Mouse (Mus musculus) neural tube, embryonic 14.5 days (tissue): ENCODE measurements at regions not wholly inside any gene's neighbourhood (a gene's known extent, or its start where the extent isn't known, plus 50 kb on each side); places are given as distances from the start of the nearest gene placed in this dataset.
A peak's percentile ranks its signal among the peaks of the same experiment; 100 is the strongest.

ENCODE experiments used
- ATAC-seq: fragments of 200-750 bp; cut with Nextera tagmentation; 2 replicates; pipeline ENCODE4 v1.8.0; 2017; ENCODE audit warnings: low read depth, mild to moderate bottlenecking, moderate TSS enrichment, moderate library complexity
- H3K27ac ChIP-seq: fragments of 300-500 bp; sonication (generic); 2 replicates; pipeline ENCODE4 v1.5.1; 2014; ENCODE audit warnings: low read depth, mild to moderate bottlenecking, control low read depth, low read length, moderate library complexity, mixed read lengths
- H3K27me3 ChIP-seq: fragments of 300-500 bp; sonication (generic); 2 replicates; pipeline ENCODE4 v1.6.1; 2014; ENCODE audit warnings: low read length; ENCODE audit not compliant: control insufficient read depth, insufficient read depth
- H3K36me3 ChIP-seq: fragments of 300-500 bp; sonication (generic); 2 replicates; pipeline ENCODE4 v1.6.1; 2014; ENCODE audit warnings: low read length, mixed read lengths; ENCODE audit not compliant: control insufficient read depth, insufficient read depth
- H3K4me1 ChIP-seq: fragments of 300-500 bp; sonication (generic); 2 replicates; pipeline ENCODE4 v1.6.1; 2014; ENCODE audit warnings: low read length; ENCODE audit not compliant: control insufficient read depth, insufficient read depth
- H3K4me2 ChIP-seq: fragments of 300-500 bp; sonication (generic); 2 replicates; pipeline ENCODE4 v1.6.1; 2014; ENCODE audit warnings: mild to moderate bottlenecking, low read depth, low read length, control low read depth
- H3K4me3 ChIP-seq: fragments of 300-500 bp; sonication (generic); 2 replicates; pipeline ENCODE4 v1.5.1; 2014; ENCODE audit warnings: low read depth, low read length, control low read depth, mixed read lengths
- H3K9ac ChIP-seq: fragments of 300-500 bp; sonication (generic); replicated peaks from 2 replicates; pipeline ENCODE4 v1.6.1; 2014; ENCODE audit warnings: low read depth, mild to moderate bottlenecking, control low read depth, low read length, mixed read lengths
- H3K9me3 ChIP-seq: fragments of 300-500 bp; sonication (generic); 2 replicates; pipeline ENCODE4 v1.6.1; 2016; ENCODE audit warnings: low read length; ENCODE audit not compliant: control insufficient read depth
- WGBS: fragments of 180-500 bp; shearing (Covaris S2); extraction: QIAGEN DNeasy Blood & Tissue Kit; methylation state at CpG from one replicate; pipeline ENCODE4 v1.1.7; 2014; 5-methylcytosine and 5-hydroxymethylcytosine counted together

GRCm38 (mm10) chr8:8133001-8133785 lies 527.8 kb downstream of the Efnb2 start:
- H3K4me3 ChIP-seq, result no peak overlapping the region
- H3K27ac ChIP-seq, result no peak overlapping the region
- H3K4me1 ChIP-seq, result no peaks in the 10 kb centered on the region
- H3K9me3 ChIP-seq, result no peaks in the 10 kb centered on the region
- no peak overlapping the region for H3K9ac ChIP-seq
- WGBS, result 23% methylated on average over 10 of the region's 10 CpGs
- ATAC-seq, result no peak
- H3K36me3 ChIP-seq, result no peaks in the 10 kb centered on the region
- H3K27me3 ChIP-seq, result no peaks in the 10 kb centered on the region
- H3K4me2 ChIP-seq, result no peak overlapping the region

GRCm38 (mm10) chr8:8131961-8132376 lies 529.1 kb downstream of the Efnb2 start:
- Histone ChIP-seq H3K9ac (no peak overlapping the region), H3K4me3 (no peak overlapping the region), H3K36me3 (no peaks in the 10 kb centered on the region), H3K4me1 (no peaks in the 10 kb centered on the region), H3K9me3 (no peaks in the 10 kb centered on the region), H3K4me2 (no peak overlapping the region), H3K27me3 (no peaks in the 10 kb centered on the region), H3K27ac (no peak overlapping the region)
- WGBS, result 5% methylated on average over 3 of the region's 3 CpGs
- peak; percentile 46; the same call in 1 of the 2 replicates for ATAC-seq

- H3K9me3 ChIP-seq, result no peaks in the 10 kb centered on the region
- no peak overlapping the region for H3K4me3 ChIP-seq
- H3K36me3 ChIP-seq, result no peaks in the 10 kb centered on the region
- no peak overlapping the region for H3K9ac ChIP-seq
- 47% methylated on average over 2 of the region's 2 CpGs for WGBS
- ATAC-seq, result no peak
- H3K4me1 ChIP-seq, result no peaks in the 10 kb centered on the region
- H3K4me2 ChIP-seq, result no peak overlapping the region
- H3K27me3 ChIP-seq, result no peaks in the 10 kb centered on the region
- H3K27ac ChIP-seq, result no peak overlapping the region
Measured at GRCm38 (mm10) chr8:8130806-8131205, 530.2 kb downstream of the Efnb2 start.

DNA sequence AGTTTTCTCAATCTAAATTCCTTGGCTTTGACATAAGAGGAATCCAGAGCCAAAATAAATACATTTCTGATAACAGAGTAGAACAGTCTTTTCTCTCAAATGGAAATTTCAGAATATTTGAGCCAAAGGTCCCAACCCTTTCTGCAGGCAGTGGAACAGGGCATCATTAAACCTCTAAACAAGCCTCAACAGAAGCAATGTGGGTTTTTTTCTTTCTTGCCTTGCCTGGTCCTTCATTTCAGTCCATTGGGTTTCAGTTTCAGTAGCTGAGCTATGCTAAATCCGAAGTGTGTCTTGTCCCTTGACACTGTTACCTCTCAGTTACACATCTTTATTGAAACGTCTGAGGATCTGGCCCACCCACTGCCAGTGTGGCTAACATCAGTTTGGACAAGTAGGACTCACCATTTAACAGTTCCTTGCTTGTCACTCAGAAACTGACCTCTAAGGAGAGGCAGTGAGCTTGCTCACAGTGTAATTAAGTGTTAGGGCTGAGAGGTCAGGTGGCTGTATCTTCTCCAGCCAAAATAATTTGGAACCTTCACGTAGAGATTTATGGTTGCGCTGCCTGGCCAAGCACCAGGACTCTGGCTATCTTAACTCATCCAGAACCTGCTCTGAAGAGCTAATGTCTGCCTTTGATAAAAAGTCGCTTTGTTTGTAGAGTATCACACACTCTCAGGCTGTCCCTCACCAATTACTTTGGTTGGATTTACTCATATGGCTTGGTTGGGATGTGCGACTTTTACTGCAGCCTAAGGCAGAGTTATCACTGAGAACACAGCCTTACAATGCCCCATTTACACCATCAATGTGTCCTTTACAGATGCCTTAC lies 545.2 kb downstream of the Efnb2 start:
- Histone ChIP-seq H3K27ac (no peak overlapping the region), H3K4me2 (no peak overlapping the region), H3K9ac (no peak overlapping the region), H3K4me3 (no peak overlapping the region), H3K4me1 (no peaks in the 10 kb centered on the region), H3K27me3 (no peaks in the 10 kb centered on the region), H3K36me3 (no peaks in the 10 kb centered on the region), H3K9me3 (no peaks in the 10 kb centered on the region)
- no peak for ATAC-seq
- 73% methylated on average over 6 of the region's 6 CpGs for WGBS

DNA sequence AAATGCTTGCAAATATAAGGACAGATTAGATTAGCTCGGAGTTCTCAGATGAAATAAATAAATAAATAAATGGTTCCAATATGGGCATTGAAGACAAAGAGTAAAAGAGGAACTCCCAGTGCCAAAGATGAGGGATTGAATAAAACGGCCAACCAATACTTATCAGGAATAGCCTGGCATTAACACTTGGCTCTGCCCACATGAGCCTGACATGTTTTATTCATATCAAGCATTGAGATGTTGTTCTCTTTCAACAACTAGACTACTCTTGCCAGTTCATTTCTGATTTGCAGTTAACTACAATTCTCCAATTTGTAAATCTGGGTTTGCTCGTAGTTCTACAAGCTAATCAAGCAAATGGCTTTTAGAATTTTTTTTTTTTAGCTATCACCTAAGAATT lies 546.4 kb downstream of the Efnb2 start:
- no peak for ATAC-seq
- H3K36me3 ChIP-seq, result no peaks in the 10 kb centered on the region
- no peak overlapping the region for H3K9ac ChIP-seq
- H3K4me1 ChIP-seq, result no peaks in the 10 kb centered on the region
- H3K4me2 ChIP-seq, result no peak overlapping the region
- no peak overlapping the region for H3K27ac ChIP-seq
- no peaks in the 10 kb centered on the region for H3K9me3 ChIP-seq
- no peaks in the 10 kb centered on the region for H3K27me3 ChIP-seq
- no peak overlapping the region for H3K4me3 ChIP-seq
- 87% methylated on average over 3 of the region's 3 CpGs for WGBS

DNA sequence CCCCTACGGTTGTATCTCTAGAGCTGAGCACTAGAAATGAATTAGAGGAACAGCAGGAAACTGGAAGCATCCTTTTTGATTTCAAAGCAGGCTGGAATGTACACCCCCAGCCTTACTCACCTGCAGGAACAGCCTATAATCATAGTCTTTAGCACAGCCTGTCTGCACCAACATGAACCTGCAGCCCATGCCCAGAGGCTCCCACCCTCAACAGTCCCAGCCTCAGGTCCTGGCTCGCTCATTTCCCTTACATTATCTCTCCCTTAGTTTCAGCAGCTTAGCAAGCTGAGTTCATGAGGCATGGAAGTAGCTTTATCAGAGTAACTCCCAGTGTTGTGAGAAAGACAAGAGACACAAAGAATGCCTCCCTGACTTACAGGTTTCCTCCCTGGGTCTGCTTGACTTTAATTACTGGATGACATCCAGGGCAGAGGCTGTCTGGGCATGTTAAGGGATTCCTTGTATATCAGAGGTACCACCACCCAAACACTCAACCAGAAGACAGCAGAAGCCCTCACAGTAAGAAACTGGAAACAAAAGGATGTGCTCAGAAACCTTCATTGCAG lies 551.2 kb downstream of the Efnb2 start:
- H3K4me2 ChIP-seq, result no peak overlapping the region
- H3K4me1 ChIP-seq, result no peaks in the 10 kb centered on the region
- H3K36me3 ChIP-seq, result no peaks in the 10 kb centered on the region
- H3K9ac ChIP-seq, result no peak overlapping the region
- no peaks in the 10 kb centered on the region for H3K27me3 ChIP-seq
- no peaks in the 10 kb centered on the region for H3K9me3 ChIP-seq
- no peak for ATAC-seq
- 65% methylated on average over 2 of the region's 2 CpGs for WGBS
- no peak overlapping the region for H3K27ac ChIP-seq
- H3K4me3 ChIP-seq, result no peak overlapping the region

- Histone ChIP-seq H3K4me2 (no peak overlapping the region), H3K9ac (no peak overlapping the region), H3K36me3 (no peaks in the 10 kb centered on the region), H3K4me3 (no peak overlapping the region), H3K9me3 (no peaks in the 10 kb centered on the region), H3K27me3 (no peaks in the 10 kb centered on the region), H3K4me1 (0 out of 2 replicates have a peak, but pooled peaks cover 4% of the 10 kb centered on the region), H3K27ac (no peak overlapping the region)
- ATAC-seq, result no peak
- WGBS, result 43% methylated on average over 3 of the region's 3 CpGs
Measured at GRCm38 (mm10) chr8:8103492-8103891, 557.5 kb downstream of the Efnb2 start.

GRCm38 (mm10) chr8:8102010-8102727 lies 558.9 kb downstream of the Efnb2 start:
- Histone ChIP-seq H3K9ac (no peak overlapping the region), H3K4me3 (no peak overlapping the region), H3K27ac (no peak overlapping the region), H3K27me3 (no peaks in the 10 kb centered on the region), H3K4me1 (0 out of 2 replicates have a peak, but pooled peaks cover 4% of the 10 kb centered on the region), H3K9me3 (no peaks in the 10 kb centered on the region), H3K4me2 (no peak overlapping the region), H3K36me3 (no peaks in the 10 kb centered on the region)
- 53% methylated on average over 6 of the region's 6 CpGs for WGBS
- peak; percentile 41; the same call in 1 of the 2 replicates for ATAC-seq
